Mouse (Mus musculus): ENCODE data around the gene Tepp. TPM values are rescaled to one million over a fixed set of nuclear protein-coding genes. Genes with fewer than 3 reads are reported as not detected.

Gene Tepp
- polyA plus RNA-seq, 1 experiment from 2014 or later = 0.70 TPM

GRCm38 (mm10) chr8:95375374-95375930 lies 65.1 kb downstream of the Tepp start:
- Histone ChIP-seq H3K36me3 (peaks cover 40% of the 10 kb centered on the region), H3K9me3 (no peaks in the 10 kb centered on the region), H3K4me3 (no peak overlapping the region), H3K4me1 (replicated peaks) (no peaks in the 10 kb centered on the region), H3K27me3 (no peaks in the 10 kb centered on the region), H3K4me2 (no peak overlapping the region), H3K9ac (no peak overlapping the region), H3K27ac (replicated peaks) (peak overlapping the region; percentile 47)
- ATAC-seq (ENCODE audit: low read depth) = no peak
- WGBS = 76% methylated on average over 7 of the region's 7 CpGs

Other genes with a start within 250 kb of the Tepp start
- 37.9 and 41.4 TPM in 2 replicates for gene Katnb1, start 229.4 kb upstream of the Tepp start, polyA plus RNA-seq (2015; fragmentation: Nextera tagmentation; extraction: Ambion mirVana)
- 17.8 and 21.5 TPM in 2 replicates for gene Kifc3, start 107.8 kb upstream of the Tepp start, polyA plus RNA-seq (2015; fragmentation: Nextera tagmentation; extraction: Ambion mirVana)
- 0.39 and 0.82 TPM in 2 replicates for gene Cngb1, start 4.0 kb upstream of the Tepp start, polyA plus RNA-seq (2015; fragmentation: Nextera tagmentation; extraction: Ambion mirVana)
- 15.4 and 16.0 TPM in 2 replicates for gene Zfp319, start 21.4 kb downstream of the Tepp start, polyA plus RNA-seq (2015; fragmentation: Nextera tagmentation; extraction: Ambion mirVana)
- 34.3 and 35.5 TPM in 2 replicates for gene Usb1, start 21.7 kb downstream of the Tepp start, polyA plus RNA-seq (2015; fragmentation: Nextera tagmentation; extraction: Ambion mirVana)
- 26.9 and 29.1 TPM in 2 replicates for gene Mmp15, start 41.7 kb downstream of the Tepp start, polyA plus RNA-seq (2015; fragmentation: Nextera tagmentation; extraction: Ambion mirVana)
- 124 and 128 TPM in 2 replicates for gene Cfap20, start 124.3 kb downstream of the Tepp start, polyA plus RNA-seq (2015; fragmentation: Nextera tagmentation; extraction: Ambion mirVana)
- gene Csnk2a2, start 179.5 kb downstream of the Tepp start, polyA plus RNA-seq (2015; fragmentation: Nextera tagmentation; extraction: Ambion mirVana) = 8.0 and 8.6 TPM in 2 replicates
- gene Ccdc113, start 223.5 kb downstream of the Tepp start, polyA plus RNA-seq (2015; fragmentation: Nextera tagmentation; extraction: Ambion mirVana) = 0.54 and 1.5 TPM in 2 replicates